Mouse (Mus musculus) MEL (cell line): ENCODE measurements at regions not wholly inside any gene's neighbourhood (a gene's known extent, or its start where the extent isn't known, plus 50 kb on each side); places are given as distances from the start of the nearest gene placed in this dataset.
A peak's percentile ranks its signal among the peaks of the same experiment; 100 is the strongest.

Source experiments
- DNase-seq: peaks from one replicate; pipeline ENCODE4 v3.0.0; 2011; ENCODE audit warnings: low read depth, low spot score
- H3K27ac ChIP-seq: 2 replicates; pipeline ENCODE4 v1.5.1; 2012; ENCODE audit warnings: low read depth, mild to moderate bottlenecking, control low read depth, low read length, moderate library complexity; ENCODE audit not compliant: control insufficient read depth
- H3K27me3 ChIP-seq, 2 experiments: fragments of 150-350 bp in 1 of 2; sonication (generic) in 1 of 2; 2 replicates each; pipeline ENCODE4 v1.6.1; 2012; ENCODE audit warnings: low read length in 2 of 2, mild to moderate bottlenecking in 2 of 2, improper control_type of control experiment in 1 of 2, moderate library complexity in 1 of 2; ENCODE audit not compliant: insufficient read depth in 2 of 2, control insufficient read depth in 1 of 2
- H3K36me3 ChIP-seq, 2 experiments: 2 replicates each; pipeline ENCODE4 v1.6.1; 2012 to 2014; ENCODE audit warnings: low read length in 2 of 2, improper control_type of control experiment in 1 of 2, inconsistent platforms in 1 of 2, mild to moderate bottlenecking in 1 of 2; ENCODE audit not compliant: insufficient read depth in 2 of 2, control insufficient read depth in 1 of 2
- H3K4me1 ChIP-seq, 2 experiments: fragments of 150-350 bp in 1 of 2; sonication (generic) in 1 of 2; 2 replicates each; pipeline ENCODE4 v1.6.1; 2012; ENCODE audit warnings: low read length in 2 of 2, improper control_type of control experiment in 1 of 2, mild to moderate bottlenecking in 1 of 2; ENCODE audit not compliant: insufficient read depth in 2 of 2, control insufficient read depth in 1 of 2
- H3K4me3 ChIP-seq, 2 experiments: fragments of 150-350 bp in 1 of 2; sonication (generic) in 1 of 2; 2 replicates each; pipeline ENCODE4 v1.5.1; 2012; ENCODE audit warnings: low read depth in 2 of 2, low read length in 2 of 2, mild to moderate bottlenecking in 2 of 2, moderate library complexity in 2 of 2, control low read depth in 1 of 2, improper control_type of control experiment in 1 of 2; ENCODE audit not compliant: control insufficient read depth in 1 of 2, insufficient read depth in 1 of 2
- H3K79me2 ChIP-seq: 2 replicates; pipeline ENCODE4 v1.6.1; 2012; ENCODE audit warnings: mild to moderate bottlenecking, low read length, moderate library complexity; ENCODE audit not compliant: control insufficient read depth, poor library complexity, insufficient read depth
- H3K9ac ChIP-seq: 2 replicates; pipeline ENCODE4 v1.6.1; 2012; ENCODE audit warnings: low read depth, mild to moderate bottlenecking, control low read depth, low read length, moderate library complexity; ENCODE audit not compliant: control insufficient read depth, poor library complexity, severe bottlenecking
- H3K9me3 ChIP-seq: fragments of 150-350 bp; sonication (generic); replicated peaks from 2 replicates; pipeline ENCODE4 v1.6.1; 2012; ENCODE audit warnings: mild to moderate bottlenecking, low read length, improper control_type of control experiment, moderate library complexity; ENCODE audit not compliant: insufficient read depth
- CHD2 ChIP-seq: IDR thresholded peaks from 2 replicates; pipeline ENCODE4 v1.6.1; 2011; ENCODE audit warnings: low read length, improper control_type of control experiment
- ELF1 ChIP-seq: IDR thresholded peaks from 2 replicates; pipeline ENCODE4 v1.6.1; 2014; ENCODE audit warnings: low read depth, mild to moderate bottlenecking, inconsistent platforms, low read length, improper control_type of control experiment, moderate library complexity
- EP300 ChIP-seq, 2 experiments: IDR thresholded peaks; 2 replicates each; pipeline ENCODE4 v1.6.1; 2011; ENCODE audit warnings: improper control_type of control experiment in 2 of 2, low read length in 2 of 2, low read depth in 1 of 2, mild to moderate bottlenecking in 1 of 2
- ETS1 ChIP-seq: IDR thresholded peaks from 2 replicates; pipeline ENCODE4 v1.6.1; 2012; ENCODE audit warnings: low read depth, mild to moderate bottlenecking, inconsistent platforms, low read length, improper control_type of control experiment, moderate library complexity
- GATA1 ChIP-seq: IDR thresholded peaks from 2 replicates; pipeline ENCODE4 v1.6.1; 2011; ENCODE audit warnings: low read depth, low read length, improper control_type of control experiment
- HCFC1 ChIP-seq: IDR thresholded peaks from 2 replicates; pipeline ENCODE4 v1.6.1; 2012; ENCODE audit warnings: low read depth, mild to moderate bottlenecking, inconsistent platforms, low read length, improper control_type of control experiment, moderate library complexity
- JUND ChIP-seq: IDR thresholded peaks from 2 replicates; pipeline ENCODE4 v1.6.1; 2011; ENCODE audit warnings: low read depth, mild to moderate bottlenecking, improper control_type of control experiment, low read length
- KAT2A ChIP-seq: conservative IDR thresholded peaks from 2 replicates; pipeline ENCODE4 v1.6.1; 2012; ENCODE audit warnings: low read depth, low read length, improper control_type of control experiment, inconsistent platforms
- MYC ChIP-seq: IDR thresholded peaks from 2 replicates; pipeline ENCODE4 v1.6.1; 2011; ENCODE audit warnings: low read depth, mild to moderate bottlenecking, low read length, improper control_type of control experiment, moderate library complexity
- NELFE ChIP-seq: IDR thresholded peaks from 2 replicates; pipeline ENCODE4 v1.6.1; 2011; ENCODE audit warnings: low read depth, low read length, improper control_type of control experiment
- POLR2A ChIP-seq, 2 experiments: IDR thresholded peaks; 2 replicates each; pipeline ENCODE4 v1.6.1; 2011 to 2012; ENCODE audit warnings: low read length in 2 of 2, mild to moderate bottlenecking in 2 of 2, control low read depth in 1 of 2, improper control_type of control experiment in 1 of 2, low read depth in 1 of 2, moderate library complexity in 1 of 2; ENCODE audit not compliant: control insufficient read depth in 1 of 2, insufficient read depth in 1 of 2, poor library complexity in 1 of 2
- POLR2AphosphoS5 ChIP-seq: IDR thresholded peaks from 2 replicates; pipeline ENCODE4 v1.6.1; 2012; ENCODE audit warnings: low read depth, borderline replicate concordance, mild to moderate bottlenecking, inconsistent platforms, low read length, moderate library complexity, mixed read lengths
- RAD21 ChIP-seq: IDR thresholded peaks from 2 replicates; pipeline ENCODE4 v1.6.1; 2011; ENCODE audit warnings: mild to moderate bottlenecking, low read depth, low read length, improper control_type of control experiment
- RCOR1 ChIP-seq: IDR thresholded peaks from 2 replicates; pipeline ENCODE4 v1.6.1; 2012; ENCODE audit warnings: low read depth, mild to moderate bottlenecking, inconsistent platforms, low read length, improper control_type of control experiment
- SMC3 ChIP-seq: IDR thresholded peaks from 2 replicates; pipeline ENCODE4 v1.6.1; 2011; ENCODE audit warnings: low read depth, low read length, improper control_type of control experiment
- TAL1 ChIP-seq: IDR thresholded peaks from 2 replicates; pipeline ENCODE4 v1.6.1; 2012; ENCODE audit warnings: mild to moderate bottlenecking, inconsistent platforms, low read length, moderate library complexity, mixed read lengths
- TCF12 ChIP-seq: IDR thresholded peaks from 2 replicates; pipeline ENCODE4 v1.6.1; 2014; ENCODE audit warnings: low read depth, mild to moderate bottlenecking, inconsistent platforms, low read length, improper control_type of control experiment, moderate library complexity
- USF2 ChIP-seq, 2 experiments: IDR thresholded peaks; 2 replicates each; pipeline ENCODE4 v1.6.1; 2011 to 2012; ENCODE audit warnings: improper control_type of control experiment in 2 of 2, low read length in 2 of 2, borderline replicate concordance in 1 of 2, inconsistent platforms in 1 of 2, low read depth in 1 of 2, mild to moderate bottlenecking in 1 of 2; ENCODE audit not compliant: insufficient read depth in 1 of 2
- ZC3H11A ChIP-seq: IDR thresholded peaks from 2 replicates; pipeline ENCODE4 v1.6.1; 2012; ENCODE audit warnings: low read depth, mild to moderate bottlenecking, inconsistent platforms, low read length, improper control_type of control experiment
- ZKSCAN1 ChIP-seq: IDR thresholded peaks from 2 replicates; pipeline ENCODE4 v1.6.1; 2012; ENCODE audit warnings: low read depth, mild to moderate bottlenecking, inconsistent platforms, low read length, improper control_type of control experiment, moderate library complexity
- ZMIZ1 ChIP-seq: IDR thresholded peaks from 2 replicates; pipeline ENCODE4 v1.6.1; 2012; ENCODE audit warnings: low read depth, mild to moderate bottlenecking, inconsistent platforms, low read length, improper control_type of control experiment, moderate library complexity
- ZNF384 ChIP-seq: IDR thresholded peaks from 2 replicates; pipeline ENCODE4 v1.6.1; 2012; ENCODE audit warnings: low read depth, mild to moderate bottlenecking, inconsistent platforms, low read length, improper control_type of control experiment

DNA sequence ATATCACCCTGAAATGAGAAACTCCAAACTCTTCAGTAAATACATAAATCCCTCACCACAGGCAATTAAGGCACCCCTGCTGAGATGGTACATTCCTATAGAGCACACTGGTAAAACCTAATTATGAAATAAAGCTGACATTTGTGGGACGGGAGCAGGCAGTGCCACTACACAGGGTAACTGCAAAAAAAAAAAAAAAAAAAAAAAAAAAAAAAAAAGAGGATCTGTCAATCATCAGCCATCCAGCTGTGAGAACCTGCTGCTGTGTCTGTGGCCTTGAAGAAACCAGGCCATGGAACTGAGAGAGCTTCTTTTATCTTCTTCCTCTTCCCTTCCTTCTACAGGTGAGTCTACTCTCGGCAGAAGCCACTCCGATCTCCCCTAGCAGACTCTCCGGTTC is 78.6 kb upstream of the Sfrp2 start:
- Histone ChIP-seq H3K4me3 (no peak overlapping the region), H3K79me2 (no peaks in the 10 kb centered on the region), H3K27me3 (no peaks in the 10 kb centered on the region), H3K9me3 (no peaks in the 10 kb centered on the region), H3K9ac (no peak overlapping the region), H3K4me1 (no peaks in the 10 kb centered on the region), H3K27ac (no peak overlapping the region), H3K36me3 (no peaks in the 10 kb centered on the region)
- DNase-seq, result no peak
- TF ChIP-seq ZNF384 (0 out of 2 replicates have a peak, but pooled peaks have one; percentile 11), RCOR1 (no peak)

DNA sequence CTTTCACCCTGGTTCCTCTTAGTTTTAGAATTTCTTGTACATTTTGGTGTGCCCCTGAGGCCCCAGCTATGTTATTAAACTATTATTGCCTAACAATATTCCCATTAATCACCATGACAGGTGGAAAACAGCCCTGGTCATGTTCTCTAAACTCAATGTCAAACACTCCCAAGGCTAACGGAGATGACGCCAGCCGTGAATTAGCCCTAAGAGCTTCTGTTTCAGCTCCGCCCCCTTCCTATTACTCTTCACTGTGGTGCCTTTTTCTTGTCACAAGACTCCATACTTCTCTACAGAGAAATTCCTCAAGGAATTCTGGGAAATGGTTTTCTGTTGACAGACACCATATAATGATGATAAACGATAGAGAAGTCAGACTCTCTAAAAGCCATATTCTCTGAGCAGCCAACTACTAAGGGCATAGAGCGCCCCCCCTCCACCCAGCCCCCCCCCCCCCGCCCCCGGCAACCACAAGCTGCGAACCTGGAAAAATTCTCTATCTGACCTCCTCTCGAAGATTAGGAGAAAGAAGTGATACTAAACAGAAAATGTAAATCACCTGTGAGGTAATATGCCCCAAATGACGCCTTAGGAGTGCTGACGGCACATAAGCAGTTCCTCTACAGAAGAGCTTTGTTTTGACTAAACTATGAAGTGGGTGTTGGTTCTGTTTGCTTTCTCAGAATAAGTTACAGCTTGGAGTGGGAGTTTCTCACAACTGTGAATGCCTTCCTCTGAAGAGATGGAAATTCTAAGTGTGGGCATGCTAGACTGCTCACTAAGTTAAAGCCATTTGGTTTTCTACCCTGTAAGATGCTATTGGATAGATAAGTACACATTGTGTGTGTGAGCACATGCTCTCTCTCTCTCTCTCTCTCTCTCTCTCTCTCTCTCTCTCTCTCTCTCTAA is 76.8 kb upstream of the Sfrp2 start:
- no peak for DNase-seq
- Histone ChIP-seq H3K9ac (no peak overlapping the region), H3K9me3 (no peaks in the 10 kb centered on the region), H3K36me3 (no peaks in the 10 kb centered on the region), H3K4me3 (no peak overlapping the region), H3K79me2 (no peaks in the 10 kb centered on the region), H3K27me3 (no peaks in the 10 kb centered on the region), H3K4me1 (no peaks in the 10 kb centered on the region), H3K27ac (no peak overlapping the region)
- no peak for TF ChIP-seq HCFC1
- no peak for TF ChIP-seq CHD2
- no peak for TF ChIP-seq RAD21
- no peak for TF ChIP-seq SMC3
- TF ChIP-seq ZMIZ1, result no peak
- TF ChIP-seq POLR2AphosphoS5, result no peak
- no peak for TF ChIP-seq TCF12
- TF ChIP-seq USF2 (IDR thresholded peaks at IDR 0.05; ENCODE audit: borderline replicate concordance in 1 of 2, insufficient read depth in 1 of 2, low read depth in 1 of 2, low read length in 2 of 2), result no peak
- no peak for TF ChIP-seq MYC
- no peak for TF ChIP-seq RCOR1

DNA sequence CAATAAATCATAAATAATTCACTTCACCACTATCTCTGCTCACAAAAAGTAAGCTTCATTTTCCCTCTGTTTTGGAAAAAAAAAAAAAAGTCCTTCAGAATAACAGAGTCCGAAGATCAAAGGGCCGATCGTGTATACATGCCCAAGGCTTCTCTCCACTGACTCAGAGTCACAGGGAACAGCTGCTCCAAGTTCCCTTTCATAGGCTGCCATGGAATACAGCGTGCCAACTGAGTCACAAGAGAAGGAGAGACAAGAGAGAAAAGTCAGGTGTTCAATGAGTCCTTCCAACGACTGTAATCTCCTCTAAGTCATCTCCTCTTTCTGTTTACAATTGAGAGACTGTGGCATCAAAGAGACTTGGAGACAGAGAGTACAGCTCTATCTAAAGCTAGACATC is 71.6 kb upstream of the Sfrp2 start:
- TF ChIP-seq GATA1 (no peak), ELF1 (no peak), NELFE (no peak), KAT2A (no peak), RCOR1 (no peak), TAL1 (no peak), ZC3H11A (no peak), SMC3 (no peak), JUND (no peak), MYC (no peak), POLR2A (IDR thresholded peaks at IDR 0.05; ENCODE audit: control insufficient read depth in 1 of 2, insufficient read depth in 1 of 2, low read depth in 1 of 2, low read length in 2 of 2, poor library complexity in 1 of 2) (no peak), EP300 (IDR thresholded peaks at IDR 0.05; ENCODE audit: low read depth in 1 of 2, low read length in 2 of 2) (no peak), ZKSCAN1 (no peak), ETS1 (no peak)
- H3K36me3 ChIP-seq, result no peaks in the 10 kb centered on the region
- H3K27ac ChIP-seq, result no peak overlapping the region
- no peaks in the 10 kb centered on the region for H3K4me1 ChIP-seq
- no peak overlapping the region for H3K9ac ChIP-seq
- no peaks in the 10 kb centered on the region for H3K79me2 ChIP-seq
- H3K4me3 ChIP-seq, result no peak overlapping the region
- DNase-seq, result no peak
- no peaks in the 10 kb centered on the region for H3K9me3 ChIP-seq
- H3K27me3 ChIP-seq, result no peaks in the 10 kb centered on the region
